Mouse (Mus musculus) heart, postnatal 0 days (tissue): ENCODE results near the gene Rnf135. TPM values are rescaled to one million over a fixed set of nuclear protein-coding genes. Genes with fewer than 3 reads are reported as not detected.

Source experiments
- ATAC-seq: fragments of 200-750 bp; cut with Nextera tagmentation; 2 replicates; pipeline ENCODE4 v1.8.0; 2017; ENCODE audit warnings: low read depth, moderate number of reproducible peaks, moderate library complexity; ENCODE audit not compliant: insufficient read depth
- DNase-seq: peaks from one replicate; pipeline ENCODE4 v3.0.0-alpha.2; 2016; ENCODE audit warnings: low spot score
- H3K27ac ChIP-seq: fragments of 300-500 bp; sonication (generic); 2 replicates; pipeline ENCODE4 v1.5.1; 2014; ENCODE audit warnings: low read depth, mild to moderate bottlenecking
- H3K27me3 ChIP-seq: fragments of 300-500 bp; sonication (generic); 2 replicates; pipeline ENCODE4 v1.6.1; 2014; ENCODE audit warnings: low read length, mixed read lengths; ENCODE audit not compliant: control insufficient read depth, insufficient read depth
- H3K36me3 ChIP-seq: fragments of 300-500 bp; sonication (generic); replicated peaks from 2 replicates; pipeline ENCODE4 v1.6.1; 2014; ENCODE audit warnings: low read length, mixed read lengths; ENCODE audit not compliant: control insufficient read depth, insufficient read depth
- H3K4me1 ChIP-seq: fragments of 300-500 bp; sonication (generic); 2 replicates; pipeline ENCODE4 v1.6.1; 2014; ENCODE audit warnings: antibody characterized with exemption; ENCODE audit not compliant: control insufficient read depth, insufficient read depth
- H3K4me2 ChIP-seq: fragments of 300-500 bp; sonication (generic); 2 replicates; pipeline ENCODE4 v1.6.1; 2014; ENCODE audit warnings: low read depth, mild to moderate bottlenecking, low read length, moderate library complexity
- H3K4me3 ChIP-seq: fragments of 300-500 bp; sonication (generic); 2 replicates; pipeline ENCODE4 v1.5.1; 2014; ENCODE audit warnings: low read depth, low read length
- H3K9ac ChIP-seq: fragments of 300-500 bp; sonication (generic); replicated peaks from 2 replicates; pipeline ENCODE4 v1.6.1; 2014; ENCODE audit warnings: low read depth, low read length, mixed read lengths
- H3K9me3 ChIP-seq: fragments of 300-500 bp; sonication (generic); replicated peaks from 2 replicates; pipeline ENCODE4 v1.6.1; 2016; ENCODE audit warnings: low read length; ENCODE audit not compliant: control insufficient read depth
- CTCF ChIP-seq: IDR thresholded peaks from 2 replicates; pipeline ENCODE4 v1.5.1; 2016; ENCODE audit warnings: antibody characterized with exemption, control low read depth, low read depth
- EP300 ChIP-seq: IDR thresholded peaks from 2 replicates; pipeline ENCODE4 v1.6.1; 2016; ENCODE audit warnings: antibody characterized with exemption, low read depth
- WGBS: fragments of 180-500 bp; shearing (Covaris S2); extraction: QIAGEN DNeasy Blood & Tissue Kit; methylation state at CpG from one replicate; pipeline ENCODE4 v1.1.7; 2014; 5-methylcytosine and 5-hydroxymethylcytosine counted together
- polyA plus RNA-seq: library from polyadenylated mRNA; unstranded; fragments of >200 nt; fragmentation: Nextera tagmentation; extraction: Ambion mirVana; gene quantifications from 2 replicates; pipeline ENCODE4 v1.2.1, GENCODE M21; 2015
- total RNA-seq: library from RNA; depleted of rRNA; stranded (reverse); fragments of >200 nt; gene quantifications from 2 replicates; pipeline ENCODE4 v1.2.3, GENCODE M21; 2014; ENCODE audit warnings: low replicate concordance

Gene Rnf135
- total and polyA plus RNA-seq, 2 experiments from 2014 or later: 10.2 to 12.9 TPM

DNA sequence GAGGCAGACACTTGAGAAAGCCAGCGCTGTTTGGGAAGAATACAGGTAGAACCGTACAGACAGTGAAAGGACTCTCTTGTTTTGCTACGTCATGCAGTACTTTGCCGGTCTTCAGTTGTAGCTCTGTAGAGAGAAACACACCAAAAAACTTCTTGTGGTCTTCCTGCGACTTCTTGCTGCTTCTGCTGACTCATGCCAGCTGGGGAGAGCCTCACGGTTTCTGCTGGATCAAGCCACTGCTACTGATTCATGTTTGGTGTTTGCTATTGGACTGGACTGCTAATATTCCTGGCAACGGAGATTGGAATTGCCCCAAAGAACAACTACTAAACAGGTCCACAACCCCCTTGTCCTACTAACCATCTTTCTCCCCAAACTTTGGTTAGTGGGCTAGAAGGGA lies 12.7 kb downstream of the Rnf135 start:
- Histone ChIP-seq H3K4me2 (no peak overlapping the region), H3K27me3 (no peaks in the 10 kb centered on the region), H3K9me3 (no peaks in the 10 kb centered on the region), H3K27ac (no peak overlapping the region), H3K4me1 (no peaks in the 10 kb centered on the region), H3K4me3 (no peak overlapping the region), H3K9ac (no peak overlapping the region), H3K36me3 (peaks cover 34% of the 10 kb centered on the region)
- DNase-seq (no peak), ATAC-seq (no peak)
- TF ChIP-seq CTCF (no peak), EP300 (no peak)
- 85% methylated on average over 7 of the region's 7 CpGs for WGBS

DNA sequence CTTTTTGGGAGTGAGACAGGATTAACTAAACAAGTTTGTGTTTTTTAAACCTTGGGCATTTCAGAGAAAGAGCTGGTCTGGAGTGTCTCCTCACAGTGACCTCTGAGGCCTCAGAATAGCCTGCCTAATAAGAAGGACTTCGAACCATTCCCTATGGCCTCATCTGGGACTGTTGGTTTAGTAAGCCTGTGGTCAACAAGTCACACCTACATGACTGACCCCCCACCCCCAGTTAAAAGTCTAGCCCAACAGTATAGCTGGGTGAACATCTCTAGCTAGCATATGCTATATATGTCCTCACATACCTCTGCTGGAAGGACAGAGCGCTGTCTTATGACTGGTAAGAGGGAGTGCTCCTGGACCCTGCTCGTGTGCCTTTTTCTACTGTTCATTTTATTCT lies 15.7 kb downstream of the Rnf135 start:
- H3K4me2 ChIP-seq: no peak overlapping the region
- 85% methylated on average over 3 of the region's 3 CpGs for WGBS
- H3K4me1 ChIP-seq: no peaks in the 10 kb centered on the region

GRCm38 (mm10) chr11:80199773-80200172 lies 16.1 kb downstream of the Rnf135 start:
- no peak overlapping the region for H3K4me2 ChIP-seq
- H3K9ac ChIP-seq: no peak overlapping the region
- no peaks in the 10 kb centered on the region for H3K9me3 ChIP-seq
- no peaks in the 10 kb centered on the region for H3K4me1 ChIP-seq
- no peaks in the 10 kb centered on the region for H3K27me3 ChIP-seq
- TF ChIP-seq EP300 (no peak), CTCF (0 out of 2 replicates have a peak, but pooled peaks have one; percentile 10)
- ATAC-seq: no peak
- DNase-seq: no peak
- H3K36me3 ChIP-seq: peaks cover 22% of the 10 kb centered on the region
- no peak overlapping the region for H3K4me3 ChIP-seq
- WGBS: 97% methylated on average over 2 of the region's 2 CpGs
- H3K27ac ChIP-seq: no peak overlapping the region

More for the DNA sequence above, 15.7 kb downstream of the Rnf135 start:
- no peak for TF ChIP-seq CTCF
- TF ChIP-seq EP300: no peak
- ATAC-seq: no peak
- H3K4me3 ChIP-seq: no peak overlapping the region
- H3K36me3 ChIP-seq: peaks cover 26% of the 10 kb centered on the region
- no peaks in the 10 kb centered on the region for H3K9me3 ChIP-seq
- no peak overlapping the region for H3K9ac ChIP-seq
- H3K27ac ChIP-seq: no peak overlapping the region
- DNase-seq: no peak
- H3K27me3 ChIP-seq: no peaks in the 10 kb centered on the region

GRCm38 (mm10) chr11:80200326-80200725 lies 16.7 kb downstream of the Rnf135 start:
- Histone ChIP-seq H3K4me1 (no peaks in the 10 kb centered on the region), H3K4me2 (no peak overlapping the region), H3K36me3 (peaks cover 16% of the 10 kb centered on the region), H3K9me3 (no peaks in the 10 kb centered on the region), H3K9ac (no peak overlapping the region), H3K4me3 (no peak overlapping the region), H3K27ac (no peak overlapping the region), H3K27me3 (no peaks in the 10 kb centered on the region)
- ATAC-seq (no peak), DNase-seq (no peak)
- WGBS: 77% methylated on average over 1 of the region's 1 CpGs
- no peak for TF ChIP-seq EP300
- TF ChIP-seq CTCF: peak; percentile 54

DNA sequence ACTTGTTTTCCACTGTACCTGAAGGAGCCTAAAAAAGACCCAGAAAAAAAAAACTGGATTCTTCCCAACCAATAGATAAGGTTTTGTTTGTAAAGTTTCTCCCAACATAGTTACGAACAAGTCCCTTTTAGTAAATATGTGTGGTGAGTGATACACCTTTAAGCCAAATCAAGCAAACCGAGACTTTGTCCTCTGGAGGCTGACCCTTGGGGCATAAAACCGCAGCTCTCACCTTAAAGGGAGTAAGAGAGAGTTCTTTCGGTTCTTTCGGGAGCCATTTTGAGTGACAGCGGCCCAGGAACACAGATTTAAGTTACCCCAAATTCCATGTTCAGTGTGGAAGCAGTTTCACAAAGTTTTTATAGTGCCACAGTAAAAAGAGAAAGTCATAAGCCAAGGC lies 18.6 kb downstream of the Rnf135 start:
- H3K9me3 ChIP-seq: no peaks in the 10 kb centered on the region
- H3K36me3 ChIP-seq: peaks cover 13% of the 10 kb centered on the region
- no peak overlapping the region for H3K4me3 ChIP-seq
- TF ChIP-seq EP300: no peak
- no peak for TF ChIP-seq CTCF
- H3K27ac ChIP-seq: no peak overlapping the region
- DNase-seq (no peak), ATAC-seq (no peak)
- 82% methylated on average over 6 of the region's 6 CpGs for WGBS
- H3K9ac ChIP-seq: no peak overlapping the region
- no peaks in the 10 kb centered on the region for H3K27me3 ChIP-seq
- no peak overlapping the region for H3K4me2 ChIP-seq
- no peaks in the 10 kb centered on the region for H3K4me1 ChIP-seq

DNA sequence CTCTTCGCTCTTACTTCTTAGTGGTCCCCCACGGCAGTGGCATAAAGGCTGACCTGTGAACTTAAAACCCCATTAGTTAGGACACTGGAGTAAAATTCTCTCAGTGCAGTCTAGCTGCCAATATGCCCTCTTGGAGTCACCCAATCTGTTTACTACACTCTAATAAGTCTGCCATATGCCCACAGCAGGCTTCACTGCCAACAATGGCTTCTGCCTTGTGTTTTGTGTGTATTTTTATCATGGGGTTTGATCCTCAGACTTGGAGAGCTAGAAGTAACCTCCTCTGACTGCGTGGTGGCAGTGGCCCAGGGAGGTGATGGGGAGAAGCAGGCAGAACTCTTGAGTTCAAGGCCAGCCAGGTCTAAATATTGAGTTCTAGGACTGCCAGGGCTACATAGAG lies 20.4 kb downstream of the Rnf135 start:
- Histone ChIP-seq H3K36me3 (peaks cover 7% of the 10 kb centered on the region), H3K4me2 (no peak overlapping the region), H3K9me3 (no peaks in the 10 kb centered on the region), H3K27ac (no peak overlapping the region), H3K4me1 (0 out of 2 replicates have a peak, but pooled peaks cover 3% of the 10 kb centered on the region), H3K4me3 (no peak overlapping the region), H3K27me3 (no peaks in the 10 kb centered on the region), H3K9ac (no peak overlapping the region)
- 76% methylated on average over 3 of the region's 3 CpGs for WGBS
- ATAC-seq (no peak), DNase-seq (no peak)
- no peak for TF ChIP-seq CTCF
- TF ChIP-seq EP300: no peak
